Mouse (Mus musculus): ENCODE data around the gene Tomm40. TPM values are rescaled to one million over a fixed set of nuclear protein-coding genes. Genes with fewer than 3 reads are reported as not detected.
"Not testable (repeated sequence)": the region's sequence is repeated elsewhere in the genome, so short reads cannot be mapped to it uniquely, and the experiment has no call there.

Tomm40 gene
- total RNA-seq, 2 experiments from 2014 or later = 157 to 171 TPM

- not testable (repeated sequence) for DNase-seq
Measured at GRCm38 (mm10) chr7:19686927-19687583, 28.2 kb downstream of the Tomm40 start.

DNA sequence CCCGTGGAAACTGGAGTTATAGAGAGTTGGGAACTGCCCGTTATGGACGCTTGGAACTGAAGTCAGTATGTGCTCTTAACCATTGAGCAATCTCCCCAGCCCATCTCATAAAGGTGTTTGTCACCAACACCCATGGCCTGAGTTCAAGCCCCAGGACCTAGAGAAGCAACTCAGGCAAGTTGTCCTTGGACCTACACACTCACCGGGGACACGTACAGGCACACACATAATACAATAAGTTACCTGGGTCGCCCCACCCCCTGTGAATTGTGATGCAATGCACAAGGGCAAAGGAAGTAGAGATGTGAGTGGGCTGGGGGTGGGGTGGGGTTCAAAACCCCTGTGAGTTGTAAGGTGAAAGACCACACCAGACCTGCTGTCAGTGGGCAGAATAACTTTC is 28.7 kb downstream of the Tomm40 start:
- no peak for DNase-seq

- peak; percentile 25 for DNase-seq
Measured at GRCm38 (mm10) chr7:19685374-19685773, 29.9 kb downstream of the Tomm40 start.

DNA sequence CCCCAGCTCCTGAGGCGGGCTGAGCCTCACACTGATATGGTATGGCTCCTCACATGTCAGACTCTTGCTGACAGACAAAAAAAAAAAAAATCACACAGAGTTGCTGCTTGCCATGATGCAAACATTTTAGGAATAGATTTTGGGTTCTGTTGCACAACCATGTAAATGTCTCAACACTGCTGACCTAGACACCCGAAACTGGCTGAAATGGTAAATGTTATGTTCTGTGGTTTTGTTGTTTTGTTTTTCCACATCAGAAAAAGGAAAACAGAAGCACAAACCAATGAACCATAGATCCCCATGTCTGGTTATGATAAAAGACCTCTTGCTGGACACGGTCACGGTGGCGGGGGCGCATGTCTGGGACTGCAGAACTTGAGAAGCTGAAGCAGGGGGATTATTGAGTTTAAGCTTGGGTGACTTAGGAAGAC is 31.5 kb downstream of the Tomm40 start:
- DNase-seq = no peak

DNA sequence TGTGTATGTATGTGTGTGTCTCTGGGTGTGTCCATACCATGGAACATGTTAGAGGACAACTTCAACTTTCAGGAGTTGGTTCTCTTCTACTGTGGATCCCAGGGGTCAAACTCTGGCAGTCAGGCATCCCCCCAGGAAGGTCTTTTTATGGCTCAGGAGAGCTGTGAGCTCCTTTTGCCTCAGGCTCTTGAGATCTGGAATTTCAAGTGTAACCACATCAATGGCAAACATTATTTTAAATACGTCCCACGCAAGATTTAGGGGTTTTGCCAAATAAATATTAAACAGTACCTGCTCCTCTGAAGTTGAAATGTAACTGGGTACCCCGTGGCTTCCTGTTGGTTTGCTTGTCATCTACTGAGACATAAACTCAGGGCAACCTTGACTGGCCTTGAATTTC is 32.3 kb downstream of the Tomm40 start:
- no peak for DNase-seq

DNA sequence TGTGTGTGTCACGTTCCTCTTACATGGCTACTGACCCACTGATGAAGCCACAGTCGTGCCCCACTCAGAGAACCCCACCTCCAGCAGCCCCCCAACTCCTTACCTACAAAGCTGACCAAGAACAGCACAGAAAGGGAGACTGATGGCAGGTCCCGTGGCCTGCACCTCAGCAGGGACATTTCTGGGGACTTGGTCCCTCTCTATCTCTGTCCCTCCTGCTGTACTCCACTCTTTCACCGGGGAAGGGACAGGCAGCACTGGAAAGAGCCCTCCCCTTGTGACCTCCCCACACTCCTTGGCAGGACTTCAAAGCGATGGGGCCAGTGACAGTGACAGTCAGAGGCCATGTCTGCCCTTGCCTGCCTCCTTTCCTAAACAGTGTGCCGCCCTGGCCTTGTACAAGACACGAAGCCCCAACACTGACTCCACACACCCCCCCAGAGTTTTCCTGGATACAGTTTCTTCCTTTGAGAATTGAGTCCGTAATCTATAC is 34.0 kb downstream of the Tomm40 start, which contains the start of the genes Gm44805 and Apoc4:
Gene Gm44805, minus strand, starts transcription at position 222 of the 493 bp plus-strand sequence.
Gene Apoc4, minus strand, starts transcription at position 278 of the 493 bp plus-strand sequence.
- DNase-seq = peak; percentile 84

- no peak for DNase-seq
Measured at GRCm38 (mm10) chr7:19680702-19681101, 34.5 kb downstream of the Tomm40 start.

- no peak for DNase-seq
Measured at GRCm38 (mm10) chr7:19678901-19679300, 36.3 kb downstream of the Tomm40 start.

DNA sequence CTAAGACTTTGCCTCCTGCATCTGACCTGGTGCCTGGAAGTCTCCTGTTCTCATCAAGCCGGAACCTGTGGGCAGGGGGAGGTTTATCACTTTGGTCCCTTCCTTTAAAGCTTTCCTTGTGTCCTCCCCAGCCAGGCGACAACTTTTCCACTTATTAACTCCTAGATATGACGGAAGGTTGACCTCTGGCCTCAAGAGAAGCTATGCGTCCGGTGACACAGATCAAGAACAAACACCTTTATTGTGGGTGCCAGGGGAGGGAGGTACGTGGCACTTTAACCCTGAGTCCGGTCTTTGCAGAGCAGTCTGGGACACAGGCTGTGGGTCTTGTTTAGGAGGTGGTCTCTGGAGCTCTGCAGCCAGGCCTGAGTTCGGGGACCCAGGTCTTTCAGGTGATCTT is 37.4 kb downstream of the Tomm40 start, which contains the start of gene Apoc2:
Gene Apoc2, minus strand, starts transcription at position 70 of the 400 bp plus-strand sequence.
- no peak for DNase-seq

DNA sequence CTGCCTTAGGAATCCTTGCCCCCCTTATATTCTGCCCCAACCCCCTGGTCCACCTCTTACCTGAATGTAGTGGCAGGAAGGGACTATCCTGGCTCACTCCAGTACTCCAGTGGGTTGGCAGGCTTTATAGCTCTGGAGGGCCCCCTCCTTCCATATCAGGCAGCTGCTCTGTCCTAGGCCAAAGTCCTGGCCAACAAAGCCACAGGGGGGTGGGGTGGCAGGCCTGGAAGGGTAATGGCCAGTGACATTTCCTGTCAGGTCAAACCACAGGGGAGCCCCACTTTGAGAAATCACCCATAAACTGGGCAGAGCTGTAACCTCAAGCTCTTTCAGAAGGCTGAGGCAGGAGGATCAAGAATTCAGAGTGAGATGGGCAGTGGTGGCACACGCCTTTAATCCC is 38.6 kb downstream of the Tomm40 start:
- no peak for DNase-seq

DNA sequence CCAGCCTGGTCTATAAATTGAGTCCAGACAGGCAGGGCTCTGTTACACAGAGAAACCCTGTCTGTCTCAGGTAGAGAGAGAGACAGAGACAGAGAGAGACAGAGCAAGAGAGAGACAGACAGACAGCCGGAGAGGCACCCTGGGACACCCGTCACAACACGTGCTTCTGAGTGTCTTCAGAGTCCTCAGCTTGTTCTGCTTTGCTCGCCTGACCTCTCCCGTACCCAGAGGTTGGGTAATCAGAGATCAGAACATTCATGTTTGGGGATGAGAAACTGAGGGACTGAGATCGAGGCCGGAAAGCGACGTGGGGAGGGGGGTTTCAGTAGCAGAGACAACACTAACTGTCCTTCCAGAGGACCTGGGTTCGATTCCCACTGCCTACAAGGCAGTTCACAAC is 39.4 kb downstream of the Tomm40 start:
- no peak for DNase-seq

GRCm38 (mm10) chr7:19673083-19673699 is 42.0 kb downstream of the Tomm40 start:
- no peak for DNase-seq

GRCm38 (mm10) chr7:19671511-19671910 is 43.7 kb downstream of the Tomm40 start:
- DNase-seq = no peak

- peak; percentile 95 for DNase-seq
Measured at GRCm38 (mm10) chr7:19668947-19669721, 46.1 kb downstream of the Tomm40 start.

- no peak for DNase-seq
Measured at GRCm38 (mm10) chr7:19667434-19667833, 47.8 kb downstream of the Tomm40 start.

- no peak for DNase-seq
Measured at GRCm38 (mm10) chr7:19666750-19667149, 48.5 kb downstream of the Tomm40 start.

DNA sequence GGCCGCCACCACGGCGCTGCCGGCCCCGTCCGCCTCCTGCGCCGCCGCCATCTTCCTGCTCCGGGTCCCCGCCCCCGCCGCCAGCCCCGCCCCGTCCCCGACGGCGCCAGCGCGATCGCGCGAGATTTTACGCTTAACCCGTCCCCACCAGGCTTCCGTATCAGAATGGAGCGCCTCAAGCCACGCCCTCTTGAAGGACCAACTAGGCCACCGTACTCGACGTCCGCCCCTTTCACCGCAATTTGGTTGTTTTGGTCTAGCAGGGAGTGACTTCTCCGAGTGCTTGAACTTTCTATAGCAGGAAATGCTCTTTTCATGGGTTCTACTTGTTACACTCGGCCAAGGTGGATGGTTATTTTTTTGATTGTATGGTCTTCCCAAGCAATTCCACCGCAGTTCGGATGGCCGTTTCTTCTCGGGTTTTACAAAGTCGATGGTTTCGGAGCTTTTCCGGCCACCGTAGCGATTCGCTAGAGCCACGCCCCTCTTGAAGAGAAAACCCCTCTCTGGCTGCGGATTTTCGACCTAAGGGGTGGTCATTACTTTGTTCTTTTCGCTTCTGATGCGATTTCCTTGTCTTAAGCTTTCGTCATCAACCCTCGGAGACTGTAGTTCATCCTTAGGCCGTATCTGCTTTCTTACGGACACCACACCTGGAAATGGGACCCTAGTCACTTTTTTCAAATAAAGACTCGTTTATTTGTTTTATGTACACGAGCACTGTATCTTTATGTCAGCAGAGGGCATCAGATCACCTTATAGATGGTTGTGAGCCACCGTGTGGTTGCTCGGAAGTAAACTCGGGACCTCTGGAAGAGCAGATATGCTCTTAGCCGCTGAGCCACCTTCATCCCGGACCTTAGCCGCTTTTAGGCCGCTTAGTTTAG is 50.0 kb downstream of the Tomm40 start, which contains the start of gene Clptm1:
Gene Clptm1, minus strand, starts transcription at position 79 of the 887 bp plus-strand sequence.
- peak; percentile 98 for DNase-seq

DNA sequence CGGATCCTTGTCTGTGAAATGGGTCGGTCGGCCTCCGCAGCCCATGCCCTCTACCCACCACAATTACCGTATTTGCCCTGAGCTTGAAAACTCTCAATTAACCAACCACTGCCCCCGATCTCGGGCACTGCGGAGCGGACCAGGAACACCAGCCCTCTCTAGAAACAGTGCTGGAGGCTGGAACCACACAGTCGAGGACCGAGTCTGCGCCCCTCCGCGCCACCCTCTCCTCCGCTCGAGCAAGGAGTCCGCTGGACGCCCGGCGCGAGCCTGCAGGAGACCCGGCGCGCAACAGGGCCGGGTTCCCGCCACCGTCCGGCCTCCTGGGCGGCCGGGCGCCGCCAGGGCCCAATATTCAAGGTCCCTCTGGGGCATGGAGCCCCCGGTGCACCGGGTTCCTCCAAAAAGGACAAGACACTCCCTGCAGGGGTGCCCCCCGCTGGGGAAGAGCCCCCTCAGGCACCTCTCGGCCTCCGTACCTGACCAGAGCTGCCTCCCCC is 50.7 kb downstream of the Tomm40 start:
- DNase-seq = no peak

GRCm38 (mm10) chr7:19663940-19664339 is 51.3 kb downstream of the Tomm40 start:
- DNase-seq = no peak

DNA sequence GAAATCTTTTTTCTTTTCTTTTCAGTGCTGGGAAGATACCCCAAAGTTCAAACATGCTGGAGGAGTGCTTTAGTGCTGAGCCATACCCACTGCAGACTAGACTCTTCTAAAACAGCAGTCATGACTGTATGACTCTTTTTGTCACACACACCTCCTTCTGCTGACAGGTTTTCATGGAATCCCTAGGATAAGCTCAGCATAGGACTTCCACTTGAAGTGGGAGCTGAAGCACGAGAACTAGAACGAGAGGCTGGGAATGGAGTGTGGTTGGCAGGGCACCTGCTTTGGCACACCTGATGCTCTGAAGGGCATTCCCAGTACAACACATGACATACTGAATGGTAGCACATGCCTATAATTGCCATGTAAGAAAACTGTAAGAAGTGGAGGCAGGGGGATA is 62.6 kb downstream of the Tomm40 start:
- no peak for DNase-seq
